Mouse (Mus musculus): ENCODE results near the gene Gfpt1. TPM values are rescaled to one million over a fixed set of nuclear protein-coding genes. Genes with fewer than 3 reads are reported as not detected.

Gene Gfpt1
- total and polyA plus RNA-seq, 2 experiments from 2014 or later = 21.4 to 43.7 TPM

DNA sequence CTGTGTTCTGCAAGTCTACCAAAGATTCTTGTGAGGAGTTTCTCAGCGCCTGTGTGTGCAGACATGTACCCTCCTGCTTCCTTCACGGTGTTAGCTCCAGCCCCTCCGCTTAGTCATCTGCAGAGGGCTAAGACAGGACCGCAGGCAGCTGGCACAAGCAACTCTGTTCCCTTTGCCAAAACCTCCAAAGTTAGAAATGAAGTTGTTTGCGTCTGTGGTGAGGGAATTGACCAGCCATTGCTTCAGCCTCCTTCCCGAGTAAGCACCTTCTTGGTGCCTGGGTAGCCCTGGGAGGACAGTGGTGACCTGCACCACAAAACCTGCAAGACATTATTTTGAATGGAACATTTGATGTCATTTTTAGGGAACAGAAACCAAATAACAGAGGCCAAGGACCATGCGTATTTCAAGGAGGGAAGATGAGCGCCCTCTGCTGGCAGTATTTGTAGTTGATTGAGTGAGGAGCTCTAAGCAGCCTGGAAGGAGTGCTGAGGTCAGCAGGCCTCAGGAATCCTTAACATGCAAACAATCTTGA is 40.1 kb upstream of the Gfpt1 start:
- peak; percentile 87 for DNase-seq (ENCODE audit: low spot score)
- H3K27ac ChIP-seq (ENCODE audit: low read depth, low read length) = peak overlapping the region; percentile 55; the same call in 1 of the 2 replicates

DNA sequence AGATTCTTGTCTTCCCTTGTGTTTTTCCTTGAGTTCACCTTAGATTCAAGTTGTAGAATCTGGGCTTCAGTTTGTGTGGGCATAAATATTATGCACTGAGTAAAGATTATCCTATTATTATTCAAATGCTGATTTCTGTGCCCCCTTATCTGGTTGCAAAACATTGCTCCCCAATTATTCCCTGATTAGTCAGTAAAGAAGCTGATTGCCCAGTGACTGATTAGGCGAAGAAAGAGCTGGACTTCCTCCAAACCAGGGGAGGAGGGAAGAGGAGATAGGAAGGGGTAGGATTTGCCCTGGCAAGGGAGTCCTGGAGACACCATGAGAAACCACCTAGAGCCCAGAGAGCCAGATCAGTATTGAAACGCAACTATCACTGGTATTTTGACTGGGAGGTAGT is 38.5 kb upstream of the Gfpt1 start:
- 63% methylated on average over 2 of the region's 2 CpGs for WGBS
- ATAC-seq (ENCODE audit: low FRiP score) (no peak), DNase-seq (ENCODE audit: low spot score) (no peak)
- H3K4me1 ChIP-seq (ENCODE audit: insufficient read depth, low read length) = no peaks in the 10 kb centered on the region
- no peak overlapping the region for H3K4me2 ChIP-seq (ENCODE audit: low read depth, low read length, poor library complexity, severe bottlenecking)
- H3K27ac ChIP-seq (ENCODE audit: low read depth, low read length) = no peak overlapping the region
- H3K4me3 ChIP-seq (ENCODE audit: low read depth, low read length) = no peak overlapping the region
- 0 out of 2 replicates have a peak, but pooled peaks cover 2% of the 10 kb centered on the region for H3K36me3 ChIP-seq (ENCODE audit: insufficient read depth, low read length)
- TF ChIP-seq CTCF (IDR thresholded peaks at IDR 0.05) = no peak
- no peak overlapping the region for H3K9ac ChIP-seq (replicated peaks; ENCODE audit: low read length, poor library complexity, severe bottlenecking)
- H3K27me3 ChIP-seq (ENCODE audit: insufficient read depth, low read length) = no peaks in the 10 kb centered on the region
- H3K9me3 ChIP-seq (ENCODE audit: low read length) = no peaks in the 10 kb centered on the region

More for the DNA sequence above, 40.1 kb upstream of the Gfpt1 start:
- H3K4me1 ChIP-seq (ENCODE audit: insufficient read depth, low read length) = no peaks in the 10 kb centered on the region
- H3K9ac ChIP-seq (replicated peaks; ENCODE audit: low read length, poor library complexity, severe bottlenecking) = no peak overlapping the region
- peak; percentile 93 for TF ChIP-seq CTCF (IDR thresholded peaks at IDR 0.05)
- no peak overlapping the region for H3K4me2 ChIP-seq (ENCODE audit: low read depth, low read length, poor library complexity, severe bottlenecking)
- no peaks in the 10 kb centered on the region for H3K27me3 ChIP-seq (ENCODE audit: insufficient read depth, low read length)
- 36% methylated on average over 8 of the region's 8 CpGs for WGBS
- H3K4me3 ChIP-seq (ENCODE audit: low read depth, low read length) = no peak overlapping the region
- H3K36me3 ChIP-seq (ENCODE audit: insufficient read depth, low read length) = peaks cover 14% of the 10 kb centered on the region
- peak; percentile 54; the same call in 1 of the 2 replicates for ATAC-seq (ENCODE audit: low FRiP score)
- no peaks in the 10 kb centered on the region for H3K9me3 ChIP-seq (ENCODE audit: low read length)

DNA sequence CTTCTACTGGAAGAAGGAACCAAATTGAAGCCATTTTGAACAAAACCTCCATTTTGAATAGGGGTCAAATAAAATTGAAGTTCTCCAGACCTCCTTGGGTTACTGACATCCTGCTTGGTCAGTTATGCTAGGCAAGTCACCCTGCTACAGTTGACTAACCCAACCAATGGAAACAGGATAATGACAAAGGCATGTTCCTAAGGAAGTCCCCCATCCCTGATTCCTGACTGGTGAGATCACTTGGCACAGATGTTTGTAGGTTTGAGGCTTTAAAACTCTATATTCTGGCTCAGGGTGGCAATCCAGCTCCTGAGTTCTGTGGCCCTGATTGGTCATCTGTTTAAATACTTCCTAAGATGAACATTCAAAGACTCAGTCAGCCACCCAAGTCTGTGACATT is 37.1 kb upstream of the Gfpt1 start:
- no peaks in the 10 kb centered on the region for H3K9me3 ChIP-seq (ENCODE audit: low read length)
- peaks cover 2% of the 10 kb centered on the region; the same call in 1 of the 2 replicates for H3K4me1 ChIP-seq (ENCODE audit: insufficient read depth, low read length)
- no peak overlapping the region for H3K4me2 ChIP-seq (ENCODE audit: low read depth, low read length, poor library complexity, severe bottlenecking)
- H3K9ac ChIP-seq (replicated peaks; ENCODE audit: low read length, poor library complexity, severe bottlenecking) = no peak overlapping the region
- DNase-seq (ENCODE audit: low spot score) (no peak), ATAC-seq (ENCODE audit: low FRiP score) (no peak)
- no peak overlapping the region for H3K27ac ChIP-seq (ENCODE audit: low read depth, low read length)
- no peaks in the 10 kb centered on the region for H3K27me3 ChIP-seq (ENCODE audit: insufficient read depth, low read length)
- TF ChIP-seq CTCF (IDR thresholded peaks at IDR 0.05) = no peak
- H3K36me3 ChIP-seq (ENCODE audit: insufficient read depth, low read length) = no peaks in the 10 kb centered on the region
- H3K4me3 ChIP-seq (ENCODE audit: low read depth, low read length) = no peak overlapping the region

DNA sequence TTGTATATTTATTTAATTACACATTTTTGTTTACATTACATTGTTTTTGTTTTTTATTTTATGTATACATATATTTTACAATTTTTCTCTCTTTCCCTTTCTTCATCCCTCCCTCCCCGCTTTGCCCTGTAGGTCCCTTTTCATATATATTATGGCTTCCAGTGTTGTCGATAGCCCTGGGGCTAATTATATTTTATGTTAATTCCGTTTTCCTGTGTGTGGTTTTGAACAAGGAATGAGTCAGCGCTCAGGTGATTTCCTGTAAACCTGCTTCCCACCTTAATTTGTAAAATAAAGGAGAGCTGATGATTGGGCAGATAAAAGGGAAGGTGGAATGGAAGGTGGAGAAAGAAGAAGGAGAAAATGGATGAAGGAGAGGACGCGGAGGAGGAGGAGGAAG is 33.8 kb upstream of the Gfpt1 start, which contains the start of gene Nfu1:
Gene Nfu1 (plus strand): TSS at position 350 of the 400 bp plus-strand sequence.
- Histone ChIP-seq H3K36me3 (ENCODE audit: insufficient read depth, low read length) (peaks cover 6% of the 10 kb centered on the region; the same call in 1 of the 2 replicates), H3K27ac (ENCODE audit: low read depth, low read length) (peak within 1 kb of the TSS; percentile 79), H3K4me2 (ENCODE audit: low read depth, low read length, poor library complexity, severe bottlenecking) (peak within 1 kb of the TSS; percentile 66), H3K9me3 (ENCODE audit: low read length) (no peaks in the 10 kb centered on the region), H3K4me3 (ENCODE audit: low read depth, low read length) (peak within 1 kb of the TSS; percentile 61), H3K27me3 (ENCODE audit: insufficient read depth, low read length) (no peaks in the 10 kb centered on the region), H3K9ac (replicated peaks; ENCODE audit: low read length, poor library complexity, severe bottlenecking) (peak within 1 kb of the TSS; percentile 97), H3K4me1 (ENCODE audit: insufficient read depth, low read length) (peaks cover 4% of the 10 kb centered on the region; the same call in 1 of the 2 replicates)
- DNase-seq (ENCODE audit: low spot score) = no peak
- no peak for TF ChIP-seq CTCF (IDR thresholded peaks at IDR 0.05)
- WGBS = 79% methylated on average over 6 of the region's 6 CpGs
- ATAC-seq (ENCODE audit: low FRiP score) = no peak

DNA sequence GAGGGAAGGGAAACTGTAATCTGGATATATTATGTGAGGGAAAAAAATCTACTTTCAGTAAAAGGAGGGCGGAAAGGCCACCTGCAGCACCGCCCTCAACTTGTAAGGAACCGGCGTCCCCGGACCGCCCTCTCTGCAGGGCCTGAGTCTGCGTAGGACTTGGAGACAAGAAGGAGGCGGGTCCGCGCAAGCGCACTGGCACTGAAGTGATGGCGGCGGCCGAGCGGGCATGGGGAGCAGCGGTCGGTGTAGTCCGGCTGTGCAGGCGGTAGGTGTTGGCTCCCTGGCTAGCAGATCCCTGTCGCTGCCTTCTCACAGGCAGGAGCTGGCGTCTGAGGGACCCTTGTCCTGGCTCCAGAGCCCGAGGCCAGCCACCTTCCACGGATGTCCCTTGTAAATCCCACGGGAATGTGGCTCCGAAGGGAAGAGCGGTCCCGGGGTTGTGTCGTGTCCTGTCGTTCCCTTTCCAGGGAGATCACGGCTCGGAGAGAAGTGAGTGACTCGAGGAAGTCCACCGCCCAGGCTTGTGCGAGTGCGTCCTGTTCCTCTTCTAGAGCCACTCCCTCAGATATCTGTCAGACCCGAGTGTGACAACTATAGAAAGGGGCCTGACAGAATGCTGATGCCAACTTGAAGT is 32.8 kb upstream of the Gfpt1 start:
- peak overlapping the region; percentile 97 for H3K9ac ChIP-seq (replicated peaks; ENCODE audit: low read length, poor library complexity, severe bottlenecking)
- H3K4me2 ChIP-seq (ENCODE audit: low read depth, low read length, poor library complexity, severe bottlenecking) = peak overlapping the region; percentile 66
- peak overlapping the region; percentile 79 for H3K27ac ChIP-seq (ENCODE audit: low read depth, low read length)
- ATAC-seq (ENCODE audit: low FRiP score) (peak; percentile 94), DNase-seq (ENCODE audit: low spot score) (peak; percentile 95)
- no peak for TF ChIP-seq CTCF (IDR thresholded peaks at IDR 0.05)
- H3K27me3 ChIP-seq (ENCODE audit: insufficient read depth, low read length) = no peaks in the 10 kb centered on the region
- H3K4me1 ChIP-seq (ENCODE audit: insufficient read depth, low read length) = peaks cover 4% of the 10 kb centered on the region; the same call in 1 of the 2 replicates
- under 1% methylated on average over 36 of the region's 36 CpGs for WGBS
- H3K4me3 ChIP-seq (ENCODE audit: low read depth, low read length) = peak overlapping the region; percentile 61
- peaks cover 6% of the 10 kb centered on the region; the same call in 1 of the 2 replicates for H3K36me3 ChIP-seq (ENCODE audit: insufficient read depth, low read length)
- H3K9me3 ChIP-seq (ENCODE audit: low read length) = no peaks in the 10 kb centered on the region

DNA sequence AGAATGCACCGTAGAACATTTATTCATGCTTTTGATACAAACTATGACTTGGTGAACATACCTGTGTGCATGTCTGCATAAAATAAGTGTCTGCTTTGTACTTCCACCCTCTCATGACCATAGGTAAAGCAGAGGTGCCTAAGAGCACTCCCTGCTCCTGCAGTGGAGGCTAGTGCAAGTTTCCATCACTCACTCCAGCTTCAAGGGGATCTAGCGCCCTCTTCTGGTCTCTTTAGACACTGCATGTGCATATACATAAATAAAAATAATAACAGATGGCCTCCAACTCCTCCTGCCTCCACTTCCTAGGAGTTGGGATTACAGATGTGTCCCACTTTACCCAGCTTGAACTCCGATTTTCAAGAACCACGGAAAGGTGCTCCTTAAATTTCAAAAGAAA is 25.7 kb upstream of the Gfpt1 start:
- ATAC-seq (ENCODE audit: low FRiP score) (no peak), DNase-seq (ENCODE audit: low spot score) (peak; percentile 64)
- Histone ChIP-seq H3K4me1 (ENCODE audit: insufficient read depth, low read length) (no peaks in the 10 kb centered on the region), H3K4me3 (ENCODE audit: low read depth, low read length) (no peak overlapping the region), H3K4me2 (ENCODE audit: low read depth, low read length, poor library complexity, severe bottlenecking) (no peak overlapping the region), H3K9ac (replicated peaks; ENCODE audit: low read length, poor library complexity, severe bottlenecking) (no peak overlapping the region), H3K27ac (ENCODE audit: low read depth, low read length) (no peak overlapping the region), H3K9me3 (ENCODE audit: low read length) (no peaks in the 10 kb centered on the region), H3K27me3 (ENCODE audit: insufficient read depth, low read length) (no peaks in the 10 kb centered on the region), H3K36me3 (ENCODE audit: insufficient read depth, low read length) (peaks cover 44% of the 10 kb centered on the region)
- 68% methylated on average over 4 of the region's 4 CpGs for WGBS
- TF ChIP-seq CTCF (IDR thresholded peaks at IDR 0.05) = peak; percentile 79
